Mouse (Mus musculus): ENCODE measurements around the gene Vrk1.

The Vrk1 gene

DNA sequence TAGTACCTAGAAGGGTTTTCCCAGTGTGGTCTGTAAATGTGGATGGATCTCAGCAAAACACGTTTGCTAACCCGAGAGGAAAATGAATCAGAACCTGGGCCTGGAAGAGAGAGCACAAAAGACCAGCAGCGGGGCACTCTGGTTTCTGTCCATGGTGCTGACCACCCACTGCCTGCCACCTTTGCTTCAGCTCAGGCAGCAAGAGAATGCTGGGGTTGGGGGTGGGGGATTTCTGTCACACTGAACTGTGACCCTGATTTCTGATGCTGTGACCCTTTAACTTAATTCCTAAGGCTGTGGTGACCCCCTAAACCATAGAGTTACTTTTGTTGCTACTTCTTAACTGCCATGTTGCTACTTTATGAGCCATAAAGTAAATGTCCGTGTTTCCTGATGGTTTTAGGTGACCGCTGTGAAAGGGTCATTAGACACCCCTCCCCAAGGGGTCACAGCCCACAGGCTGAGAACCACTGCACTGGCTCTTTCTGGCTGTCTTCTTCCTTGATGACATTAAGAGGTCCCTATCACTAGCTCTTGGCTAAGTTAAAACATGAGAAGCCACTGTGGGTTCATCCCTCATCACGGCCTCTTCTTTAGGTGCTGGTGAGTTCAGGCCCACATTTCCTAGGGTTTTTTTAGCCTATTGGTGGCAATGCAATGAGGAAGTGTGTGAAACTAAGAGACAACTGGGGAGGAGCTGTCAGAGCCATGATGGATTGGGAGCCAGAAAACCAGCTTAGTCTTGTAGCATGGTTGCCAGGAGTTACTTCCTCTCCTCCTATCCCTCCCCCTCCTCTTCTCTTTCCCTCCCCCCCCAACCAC lies 105.3 kb downstream of the Vrk1 start:
- no peak for DNase-seq (ENCODE audit: extremely low read depth, low read depth)

DNA sequence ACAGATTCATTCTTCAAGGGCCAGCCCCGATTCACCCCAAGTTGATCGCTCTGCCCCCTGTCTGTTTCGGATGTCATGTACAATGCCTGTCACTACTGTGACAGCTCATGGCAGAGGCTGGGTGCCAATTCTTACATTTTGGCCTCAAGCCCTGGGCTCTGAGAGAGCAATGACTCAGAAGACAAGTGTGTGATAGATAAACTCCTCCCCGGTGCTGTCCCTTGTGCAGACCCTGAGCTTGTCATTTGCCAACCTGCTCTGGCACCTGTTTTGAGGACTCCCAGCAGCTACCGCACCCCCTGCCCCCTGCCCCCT lies 105.8 kb downstream of the Vrk1 start:
- DNase-seq (ENCODE audit: extremely low read depth, low read depth), result no peak

- DNase-seq (ENCODE audit: extremely low read depth, low read depth), result no peak
Observed at GRCm38 (mm10) chr12:106123276-106123675, 113.2 kb downstream of the Vrk1 start.

GRCm38 (mm10) chr12:106124581-106124980 lies 114.6 kb downstream of the Vrk1 start:
- no peak for DNase-seq (ENCODE audit: extremely low read depth, low read depth)
